Mouse (Mus musculus): ENCODE data around the gene Smc3.
A peak's percentile ranks its signal among the peaks of the same experiment; 100 is the strongest.

The Smc3 gene

DNA sequence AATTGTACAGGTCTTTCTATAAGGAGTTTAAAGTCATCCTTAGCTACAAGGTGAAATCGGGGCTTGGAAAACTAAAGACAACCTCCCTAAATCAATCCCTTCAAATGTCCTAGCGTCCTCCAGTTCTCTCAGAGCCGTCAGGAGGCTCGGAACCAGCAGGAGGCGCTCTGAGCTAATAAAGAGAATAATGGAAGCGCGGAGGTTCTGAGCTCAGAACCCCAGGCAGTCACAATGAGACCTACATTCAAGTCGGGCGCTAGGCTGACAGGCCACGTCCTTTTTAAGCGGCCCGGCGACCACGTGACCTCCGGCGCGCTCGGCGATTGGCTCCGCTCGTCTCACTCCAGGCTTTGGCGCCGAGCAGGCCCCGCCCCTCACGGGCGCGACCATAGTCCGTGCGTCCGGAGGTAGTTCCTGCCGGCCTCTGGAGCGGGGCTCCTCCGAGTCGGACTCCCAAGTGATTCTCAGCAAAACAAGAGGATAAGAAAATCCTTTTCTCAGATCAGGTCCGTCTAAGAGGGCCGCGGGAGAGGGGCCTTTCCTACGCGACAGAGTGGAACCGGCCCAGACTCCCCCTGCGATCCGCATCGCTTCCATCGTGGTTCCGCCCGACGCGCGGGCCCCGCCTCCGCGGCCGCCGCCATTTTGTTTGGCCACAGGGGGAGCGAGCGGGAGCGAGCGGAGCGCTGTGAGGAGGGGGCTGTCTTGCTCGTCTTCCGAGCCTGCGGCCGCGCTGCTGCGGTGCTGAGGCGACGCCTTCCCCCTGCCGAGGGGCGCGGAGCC, at the start of gene Smc3:
Gene Smc3, plus strand, starts transcription at position 642 of the 783 bp plus-strand sequence.
- peak; percentile 100 for DNase-seq

DNA sequence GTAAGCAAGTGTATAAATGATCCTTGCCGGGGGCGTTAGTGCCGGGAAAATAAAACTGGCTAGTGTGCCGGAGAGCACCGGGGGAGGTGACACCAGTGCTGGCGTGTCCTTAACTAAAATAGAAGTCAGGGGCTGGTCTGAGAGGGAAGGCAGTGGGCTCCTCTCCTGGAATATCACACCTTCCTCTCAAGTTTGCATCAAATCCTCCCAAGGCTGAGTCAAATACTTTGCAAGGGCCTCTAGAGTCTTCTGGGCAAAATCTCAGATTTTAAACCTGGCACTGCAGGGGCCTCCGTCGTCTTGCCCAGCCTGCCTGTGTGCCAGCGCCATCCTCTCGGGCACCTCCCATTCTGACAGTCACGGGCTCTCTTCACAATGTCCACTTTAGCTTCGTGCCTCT, 49.2 kb upstream of the Smc3 start:
- no peak for DNase-seq

DNA sequence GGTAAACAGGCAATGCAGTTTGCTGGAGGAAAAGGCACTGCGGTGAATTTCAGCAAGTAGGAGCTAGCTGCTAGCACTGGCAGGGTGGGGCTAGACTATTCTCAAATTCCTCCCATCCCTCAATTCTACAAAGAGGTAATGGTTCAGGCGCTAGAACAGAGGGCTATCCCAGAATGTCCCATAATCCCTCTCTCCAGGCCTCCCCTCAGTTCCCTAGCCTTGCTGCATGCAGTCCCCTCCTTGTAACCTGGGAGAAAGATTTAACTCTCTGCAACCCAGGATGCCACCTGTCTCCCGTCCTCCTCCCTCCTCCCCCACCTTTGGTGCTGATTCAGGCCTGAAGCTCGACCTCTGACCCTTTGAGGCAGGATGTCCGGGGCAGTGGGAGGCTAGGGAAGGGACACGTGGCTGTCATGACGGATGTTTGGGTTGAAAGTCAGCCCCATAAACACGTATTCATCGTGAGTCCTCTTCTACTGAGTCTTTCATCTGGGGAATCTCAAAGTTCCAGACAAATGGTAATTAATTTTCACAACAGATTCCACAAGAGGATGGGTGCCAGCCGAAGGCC, 47.9 kb upstream of the Smc3 start:
- peak; percentile 16 for DNase-seq

DNA sequence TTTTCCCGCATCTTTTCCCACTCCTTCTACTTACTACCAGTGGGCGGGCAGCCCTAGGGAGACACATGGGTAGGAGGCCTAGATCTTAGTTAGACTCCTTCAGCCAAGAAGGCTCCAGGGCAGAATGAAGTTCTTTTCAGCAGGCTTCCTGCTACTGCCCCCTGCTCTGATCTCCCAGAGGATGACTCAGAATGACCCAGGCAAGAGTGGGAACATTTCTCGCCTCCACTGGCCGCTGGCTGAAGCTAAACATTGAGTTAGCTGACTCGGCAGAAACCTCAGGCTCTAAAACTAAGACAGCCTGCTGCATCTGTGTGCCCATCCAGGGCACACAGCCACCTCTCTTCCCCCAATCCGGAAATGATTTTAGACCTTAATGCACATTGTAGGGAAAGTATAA, 47.4 kb upstream of the Smc3 start:
- peak; percentile 41 for DNase-seq

DNA sequence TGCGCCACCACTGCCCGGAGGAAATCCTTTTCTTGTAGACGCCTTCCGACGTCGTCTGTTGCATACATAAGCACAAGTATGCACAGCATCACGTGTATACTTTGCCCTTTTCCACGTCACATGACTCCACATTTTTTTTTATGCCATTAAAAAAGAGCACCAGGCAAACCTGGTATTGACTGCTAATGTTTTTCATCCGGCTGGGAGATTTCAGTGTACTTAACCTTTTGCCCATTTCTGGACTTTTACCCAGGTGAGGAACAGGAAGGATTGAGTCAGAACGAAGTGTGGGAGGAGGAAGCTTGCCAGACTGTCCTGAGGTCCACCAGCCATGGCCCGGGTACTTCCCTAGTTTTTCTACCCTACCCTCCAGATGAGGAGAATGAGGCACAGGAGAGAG, 45.8 kb upstream of the Smc3 start:
- DNase-seq = peak; percentile 51

DNA sequence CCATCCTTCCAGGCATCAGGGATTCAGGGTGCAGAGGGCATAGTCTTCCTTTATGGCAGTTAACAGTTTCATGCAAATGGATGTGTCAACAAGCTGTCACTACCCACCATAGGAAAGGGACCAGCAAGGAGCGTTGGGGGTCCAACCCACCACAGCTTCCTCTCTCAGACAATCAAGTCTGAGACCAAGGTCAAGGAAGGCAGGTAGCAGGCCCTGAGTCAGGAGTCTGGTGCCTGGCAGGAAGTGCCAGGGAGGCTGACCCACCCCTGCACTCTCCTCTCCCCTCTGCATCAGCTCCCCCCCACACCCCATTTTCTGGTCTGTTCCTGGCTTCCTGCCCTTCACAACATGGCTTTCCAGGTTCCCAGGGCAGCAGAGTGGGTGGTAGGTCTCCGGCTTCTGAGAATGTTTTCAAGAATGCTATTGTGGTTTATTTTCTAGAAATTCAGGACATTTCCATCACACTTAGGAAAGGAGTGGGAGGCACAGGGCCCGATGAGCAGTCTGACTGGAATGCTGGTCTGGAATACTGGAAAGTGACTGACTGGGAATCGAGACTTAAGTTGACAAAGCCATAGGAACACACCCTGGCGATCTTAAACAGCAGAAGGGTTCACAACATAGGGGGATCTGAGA, 45.1 kb upstream of the Smc3 start:
- DNase-seq = no peak

DNA sequence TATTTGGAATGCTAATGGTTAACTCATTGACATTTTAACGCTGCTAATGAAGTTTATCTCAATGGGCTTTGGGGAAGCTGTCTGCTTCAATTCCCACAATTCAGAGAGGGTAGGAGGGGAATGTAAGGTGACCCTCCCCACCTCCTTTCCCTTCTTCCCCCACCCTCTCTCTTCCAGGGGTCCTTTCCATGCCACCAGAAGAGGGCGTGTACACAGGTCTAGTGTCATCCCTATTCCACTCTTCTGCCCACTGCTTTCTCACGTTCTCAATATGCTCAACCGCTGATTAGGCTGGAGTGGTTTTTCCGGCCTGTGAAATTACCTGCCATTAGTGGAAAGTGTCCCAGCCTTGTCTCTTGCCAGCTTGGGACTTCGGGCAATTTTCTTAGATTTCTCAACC, 43.4 kb upstream of the Smc3 start:
- no peak for DNase-seq

DNA sequence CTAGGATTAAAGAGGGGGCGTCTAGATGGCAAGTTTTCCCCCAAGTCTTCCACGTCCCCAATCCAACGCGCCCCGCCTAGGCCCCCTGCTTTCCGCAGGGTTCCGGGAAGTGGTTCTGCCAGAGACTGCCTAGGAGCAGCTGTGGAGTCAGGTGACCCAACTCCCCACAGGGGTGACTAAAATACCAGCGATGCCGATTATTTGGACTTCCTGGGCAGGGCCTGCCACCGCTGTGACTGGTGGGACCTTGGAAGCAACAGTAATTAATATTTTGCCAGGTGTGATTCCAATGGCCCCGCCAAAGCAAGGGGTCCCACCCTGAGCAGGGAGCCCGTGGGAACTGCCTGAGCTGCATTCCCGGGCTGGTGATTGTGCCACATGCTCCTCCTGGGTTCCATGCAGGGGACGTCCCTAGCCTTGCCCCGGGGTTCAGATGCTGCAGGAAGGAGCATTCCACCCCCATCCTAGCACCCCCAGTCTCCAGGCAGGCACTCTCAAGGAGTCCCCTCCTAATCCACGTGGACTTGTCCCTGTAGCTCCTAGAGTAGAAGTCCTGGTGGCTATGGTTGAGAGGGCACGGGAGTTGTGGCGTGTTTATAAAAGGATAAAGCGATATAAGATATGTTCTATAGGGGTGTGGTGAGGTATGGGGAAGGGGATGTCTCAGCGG, 42.8 kb upstream of the Smc3 start:
- DNase-seq = peak; percentile 32

DNA sequence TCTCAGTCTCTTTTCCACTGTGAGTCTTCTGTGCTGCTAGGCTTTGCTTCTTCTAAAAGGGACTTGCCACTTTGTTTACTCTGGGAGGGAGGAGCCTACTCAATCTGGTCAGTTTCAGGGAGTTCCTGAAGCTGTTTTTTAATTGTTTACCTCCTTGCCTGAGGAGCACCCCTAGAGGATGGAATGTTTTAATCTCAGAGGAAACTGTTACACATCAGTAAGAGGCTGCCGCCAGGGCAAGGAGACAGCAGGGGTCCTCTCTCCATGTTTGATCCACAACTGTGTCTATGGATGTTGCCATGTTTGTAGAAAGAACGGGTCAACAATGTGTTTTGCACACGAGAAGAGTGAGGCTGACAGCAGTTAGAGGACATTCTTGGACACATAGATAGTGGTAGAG, 39.8 kb upstream of the Smc3 start:
- no peak for DNase-seq

DNA sequence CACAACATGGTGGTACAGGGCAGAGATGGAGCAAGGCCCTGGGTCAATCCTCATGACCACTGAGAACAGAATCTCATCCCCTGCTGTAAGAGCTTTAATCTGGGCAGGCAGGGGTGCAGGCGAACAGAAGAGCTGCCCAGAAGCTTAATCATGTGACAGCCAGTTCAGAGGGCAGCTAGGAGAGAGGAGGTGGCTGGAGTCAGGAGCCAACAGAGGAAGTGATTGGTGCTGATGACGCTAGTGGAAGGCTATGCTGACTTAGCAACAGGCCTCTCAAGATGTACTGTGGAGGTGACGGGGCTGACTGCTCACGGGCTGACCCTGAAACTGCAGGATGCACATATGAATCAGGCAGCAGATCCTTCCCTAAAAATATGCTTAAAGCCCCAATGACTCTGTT, 36.0 kb upstream of the Smc3 start:
- DNase-seq = peak; percentile 57

DNA sequence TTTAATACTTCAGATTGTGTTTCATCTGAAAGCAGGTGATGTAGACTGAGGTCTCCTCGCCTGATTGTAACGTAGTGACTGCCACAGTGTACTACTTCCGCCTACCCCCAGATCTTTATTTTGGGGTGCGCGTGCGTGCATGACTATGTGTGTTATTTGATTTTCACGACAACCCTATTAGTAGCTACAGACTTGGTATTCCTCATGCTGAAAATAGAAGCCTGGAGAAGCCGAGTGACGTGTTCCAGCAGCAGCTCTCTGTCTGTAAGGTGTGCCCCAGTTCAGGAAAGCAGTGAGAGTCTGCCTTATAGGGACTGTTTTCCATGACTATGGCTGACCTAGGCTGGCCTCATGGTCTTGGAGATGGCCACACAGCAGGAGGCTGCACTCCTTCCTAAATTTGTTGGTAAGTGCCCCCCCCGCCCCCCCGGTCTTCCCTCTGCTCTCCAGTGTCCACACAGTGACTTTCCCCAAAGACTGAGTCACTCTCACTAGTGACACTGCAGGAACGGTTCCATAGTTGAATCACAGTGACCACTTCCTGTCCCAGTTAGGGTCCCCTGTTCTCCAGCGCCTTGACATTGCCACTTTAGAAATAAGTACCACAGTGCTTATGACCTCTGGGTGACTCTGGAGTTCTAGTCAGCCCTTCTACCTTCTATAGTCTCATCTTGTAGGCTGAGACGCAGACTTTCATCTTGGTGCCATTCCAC, 34.5 kb upstream of the Smc3 start:
- DNase-seq = no peak

DNA sequence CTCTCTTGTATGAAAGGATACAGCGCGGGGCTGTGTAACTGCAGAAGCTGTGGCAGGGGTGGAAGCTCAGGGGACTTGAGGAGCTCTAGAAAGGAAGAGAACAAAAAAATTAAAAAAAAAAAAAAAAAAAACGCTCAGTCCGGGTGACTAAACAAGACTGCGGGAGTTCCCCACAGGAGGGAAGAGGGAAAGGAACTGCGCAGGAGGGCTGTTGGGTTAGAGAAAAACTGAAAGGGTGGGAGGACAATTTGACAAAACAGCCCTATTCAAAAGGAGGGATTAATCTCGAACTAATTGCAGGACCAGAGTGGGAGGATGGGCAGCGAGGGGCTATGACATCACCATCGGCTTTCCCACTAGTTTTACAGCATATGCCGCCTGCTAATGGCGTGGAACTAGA, 32.3 kb upstream of the Smc3 start:
- DNase-seq = no peak

DNA sequence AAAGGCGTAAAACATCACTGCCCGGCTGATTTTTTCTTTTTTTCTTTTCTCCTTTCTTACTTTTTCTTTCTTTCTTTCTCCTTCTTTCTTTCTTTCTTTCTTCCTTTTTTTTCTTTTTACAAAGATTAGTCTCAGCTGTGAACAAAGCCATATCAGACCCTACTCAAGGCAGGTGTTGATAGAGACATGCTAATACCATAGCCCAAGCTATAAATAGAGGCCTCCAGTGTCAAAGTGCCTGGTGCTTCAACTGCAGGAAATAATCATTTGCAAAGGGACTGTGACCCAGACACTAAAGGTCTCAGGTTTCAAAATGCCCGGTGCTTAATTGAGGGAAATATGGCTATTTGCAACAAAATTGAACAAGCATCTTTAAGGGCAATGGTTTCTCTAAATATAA, 31.6 kb upstream of the Smc3 start:
- no peak for DNase-seq

DNA sequence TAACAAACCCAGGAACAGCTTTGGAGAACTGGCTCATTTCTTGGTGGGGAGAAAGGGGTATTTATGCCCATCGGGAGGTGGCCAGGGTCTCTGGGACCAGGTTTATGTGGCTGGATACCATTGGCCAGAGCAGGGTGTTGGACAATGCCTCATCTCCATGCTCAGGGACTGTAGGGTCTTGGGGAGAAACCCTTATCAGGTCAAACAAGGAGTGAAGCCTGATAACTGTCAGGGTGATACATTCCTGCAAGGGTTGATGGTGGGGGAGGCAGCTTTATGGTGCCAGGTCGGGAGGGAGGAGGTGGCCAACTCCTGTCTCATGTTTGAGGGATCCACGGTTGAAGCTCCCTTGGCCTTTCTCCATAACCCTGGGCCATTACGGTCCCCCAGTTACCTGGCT, 29.1 kb upstream of the Smc3 start:
- DNase-seq = no peak

DNA sequence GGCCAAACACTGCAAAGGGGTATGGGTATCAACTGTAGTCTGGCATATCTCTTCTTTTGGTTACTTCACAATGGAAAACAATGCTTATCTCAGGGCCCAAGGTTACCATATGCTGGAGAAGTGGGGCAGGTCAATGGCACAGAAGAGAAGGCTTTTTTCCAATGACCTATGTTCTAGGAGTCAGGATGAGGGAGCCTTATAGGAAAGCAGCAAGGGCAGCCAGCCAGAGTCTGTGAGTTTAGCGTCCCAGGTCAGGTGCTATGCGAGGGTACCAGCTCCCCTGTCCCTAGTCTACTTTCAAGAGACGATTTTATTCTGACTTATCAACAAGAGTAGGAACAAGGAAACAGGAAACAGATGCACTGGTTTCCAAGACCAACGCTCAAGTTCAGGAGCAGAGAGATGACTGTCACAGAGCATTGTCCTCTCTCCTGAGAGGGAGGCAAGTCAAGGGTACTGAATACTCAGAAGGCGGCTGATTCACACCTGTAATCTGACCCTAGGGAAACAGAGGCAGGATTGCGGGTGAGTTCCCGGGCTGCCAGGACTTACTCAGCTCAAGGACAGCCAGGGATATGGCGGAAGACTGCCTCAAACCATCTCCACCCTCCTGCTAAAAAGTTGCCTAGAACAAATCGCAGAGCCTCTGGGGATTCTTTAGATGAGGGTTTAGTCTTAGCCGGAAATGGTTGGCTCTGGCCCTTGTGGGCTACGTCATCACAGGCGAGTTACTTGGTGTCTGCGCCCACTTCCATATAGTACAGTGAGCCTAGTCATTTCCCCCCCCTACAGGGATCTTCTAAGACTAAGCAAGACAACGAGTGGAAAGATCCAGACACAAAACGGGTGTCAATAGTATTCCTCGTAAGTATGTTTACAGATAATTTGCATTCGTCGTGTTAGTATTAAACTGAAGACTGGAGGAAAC, 28.4 kb upstream of the Smc3 start:
- no peak for DNase-seq

DNA sequence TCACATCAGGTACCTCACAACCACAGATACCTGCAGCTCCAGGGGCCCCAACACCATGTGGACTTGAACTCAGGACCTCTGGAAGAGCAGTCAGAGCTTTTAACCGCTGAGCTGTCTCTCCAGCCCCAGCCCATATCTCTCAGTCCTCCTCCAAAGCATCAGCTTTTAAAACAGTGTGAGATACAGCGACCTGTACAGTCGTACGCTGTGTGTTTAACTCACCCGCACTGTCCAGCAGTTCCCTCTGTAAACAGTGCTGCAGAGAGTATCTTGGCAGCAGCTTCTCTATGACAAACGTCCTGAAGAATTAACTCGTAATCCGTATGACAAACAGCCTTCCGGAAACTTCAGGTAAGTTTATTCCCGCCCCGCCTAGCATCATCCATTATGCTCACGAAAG, 27.6 kb upstream of the Smc3 start:
- no peak for DNase-seq

DNA sequence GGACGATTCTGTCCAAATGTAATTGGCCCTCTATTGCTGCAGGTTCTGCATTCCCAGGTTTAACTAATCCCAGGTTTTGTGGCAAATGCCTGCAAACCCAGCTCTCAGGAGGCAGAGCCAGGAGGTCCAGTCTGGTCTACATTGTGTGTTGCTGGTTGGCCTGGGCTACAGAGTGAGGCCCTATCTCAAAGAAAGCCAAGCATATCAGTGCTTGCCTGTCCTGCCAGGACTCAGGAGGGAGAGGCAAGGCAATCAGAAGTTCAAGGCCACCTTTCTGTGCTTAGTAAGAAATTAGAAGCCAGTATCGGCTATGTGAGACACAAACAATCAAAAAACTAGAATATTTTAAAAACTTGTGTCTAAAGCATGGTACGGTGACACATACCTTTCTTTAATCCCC, 27.0 kb upstream of the Smc3 start:
- DNase-seq = no peak

DNA sequence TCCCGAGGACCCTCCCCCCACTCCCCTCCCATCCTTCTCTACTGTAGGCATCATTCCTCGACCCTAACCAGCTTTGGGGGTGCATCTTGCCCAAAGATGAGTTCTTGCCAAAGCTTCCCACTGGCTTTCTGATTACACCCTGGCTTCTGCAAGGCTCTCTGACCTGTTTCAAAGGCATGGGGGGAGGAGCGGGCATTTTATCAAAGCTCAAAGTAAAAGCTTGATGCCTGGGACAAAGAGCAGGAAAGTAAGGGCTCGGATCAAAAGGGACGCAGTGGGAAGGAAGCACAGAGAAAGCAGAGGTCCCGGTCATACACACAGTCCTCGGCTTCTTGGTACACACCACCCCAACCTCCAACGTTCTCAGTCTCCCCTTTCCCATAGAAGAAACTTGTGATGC, 26.1 kb upstream of the Smc3 start:
- DNase-seq = no peak

DNA sequence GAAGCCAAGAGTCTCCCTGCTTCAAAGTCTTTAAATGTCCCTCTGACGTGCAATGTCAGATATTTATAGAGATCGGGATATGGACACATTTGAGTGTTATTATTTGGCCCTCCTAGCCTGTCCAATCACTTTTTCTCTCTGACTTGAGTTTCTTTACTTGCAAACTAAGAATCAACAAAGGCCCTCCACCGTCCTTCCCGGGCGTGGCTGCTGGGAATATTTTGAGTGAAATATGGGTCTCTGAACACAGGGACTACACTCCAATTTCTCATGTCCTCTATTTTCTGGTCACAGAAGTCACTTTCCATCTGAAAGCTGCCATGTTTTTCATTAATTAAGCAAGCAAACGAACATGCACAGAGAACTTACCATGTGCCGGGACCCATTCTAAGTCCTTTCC, 25.7 kb upstream of the Smc3 start:
- no peak for DNase-seq

DNA sequence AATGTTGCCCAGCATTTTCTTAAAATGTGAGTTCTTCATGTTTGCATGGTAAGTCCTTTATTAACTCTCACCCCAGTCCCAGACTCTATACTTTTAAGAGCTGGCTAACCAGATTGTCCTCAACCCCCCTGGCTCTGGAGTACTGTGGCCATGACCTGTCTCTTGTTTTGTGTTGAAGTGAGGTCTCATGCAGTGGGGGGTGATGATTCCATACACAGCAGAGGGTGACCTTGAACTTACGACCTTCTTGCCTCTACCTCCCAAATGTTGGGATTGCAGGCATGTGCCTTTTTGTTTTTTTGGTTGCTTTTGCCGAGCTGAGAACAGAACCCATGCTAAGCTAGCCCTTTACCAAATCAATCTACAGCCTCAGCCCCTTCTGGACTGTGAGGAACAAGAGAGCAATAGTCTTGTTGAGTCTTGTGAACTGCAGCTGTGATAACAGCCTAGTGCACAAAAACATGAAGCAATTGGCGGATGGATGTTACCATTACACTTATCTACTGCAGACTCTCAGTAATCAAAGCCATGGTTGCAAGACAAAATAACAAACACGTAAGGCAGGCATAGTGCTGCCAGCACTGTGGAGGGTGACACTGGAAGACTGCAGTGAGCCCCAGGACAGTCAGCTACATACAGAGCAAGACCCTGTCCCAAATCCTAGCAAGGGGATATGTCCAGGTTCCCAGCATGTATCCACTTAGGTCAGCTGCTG, 24.7 kb upstream of the Smc3 start:
- DNase-seq = no peak

DNA sequence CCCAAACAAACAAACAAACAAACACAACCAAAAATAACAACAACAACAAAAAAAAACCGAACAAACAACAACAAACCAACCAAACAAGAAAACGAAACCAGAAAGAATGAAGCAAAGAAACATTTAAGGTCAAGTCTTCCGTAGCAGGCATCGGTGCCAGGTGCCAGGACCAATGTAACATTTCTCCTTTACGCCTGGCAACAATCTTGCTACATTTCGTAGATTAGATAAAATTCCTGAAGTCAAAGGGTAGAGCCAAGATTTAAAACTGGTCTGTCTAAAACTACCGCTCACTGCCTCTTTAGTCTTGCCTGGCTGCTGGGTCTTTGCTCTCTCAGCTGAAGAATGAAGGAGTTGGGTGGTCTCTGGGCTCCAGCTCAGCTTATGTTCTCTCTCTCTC, 24.1 kb upstream of the Smc3 start:
- DNase-seq = no peak

Data from kidney, postnatal 14 days (tissue).